Mouse (Mus musculus) layer of hippocampus, adult 9-10 months (tissue): ENCODE measurements at regions not wholly inside any gene's neighbourhood (a gene's known extent, or its start where the extent isn't known, plus 50 kb on each side); places are given as distances from the start of the nearest gene placed in this dataset.

Experiments used
- DNase-seq: peaks from one replicate; pipeline ENCODE4 v3.0.0; 2022; ENCODE audit warnings: low spot score

DNA sequence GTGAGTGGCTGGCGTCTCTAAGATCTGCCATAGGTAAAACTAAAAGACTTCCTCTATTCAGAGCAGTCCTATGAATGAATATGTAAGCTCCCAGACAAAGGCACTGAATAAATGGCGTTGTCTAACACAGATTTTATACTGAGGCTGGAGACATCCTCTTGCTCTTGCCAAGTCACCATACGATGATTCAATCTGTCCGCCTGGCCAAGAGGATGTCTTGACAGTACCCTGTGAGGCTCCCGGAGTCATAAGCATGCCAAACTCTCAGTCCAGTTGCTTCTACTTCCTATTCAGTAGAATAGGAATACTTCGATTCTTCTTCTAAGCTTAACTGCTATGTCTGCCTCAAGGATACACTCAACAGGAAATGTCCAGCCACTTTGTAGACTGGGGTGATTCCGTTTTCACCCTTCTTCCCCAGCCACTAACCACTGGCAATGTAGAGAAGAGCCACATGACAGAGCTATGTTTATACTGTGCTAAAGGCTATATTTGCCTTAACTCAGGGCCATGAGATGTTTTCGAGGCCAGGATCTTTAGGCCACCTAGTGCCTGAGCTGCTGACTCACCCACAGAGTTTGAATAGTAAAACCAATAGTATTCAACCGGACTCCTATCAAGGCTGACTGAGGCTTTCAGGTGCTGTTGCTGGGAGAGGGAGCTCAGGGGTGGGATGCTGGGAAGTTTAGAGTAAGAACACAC is 188.7 kb upstream of the Atp5g3 start:
- no peak for DNase-seq

DNA sequence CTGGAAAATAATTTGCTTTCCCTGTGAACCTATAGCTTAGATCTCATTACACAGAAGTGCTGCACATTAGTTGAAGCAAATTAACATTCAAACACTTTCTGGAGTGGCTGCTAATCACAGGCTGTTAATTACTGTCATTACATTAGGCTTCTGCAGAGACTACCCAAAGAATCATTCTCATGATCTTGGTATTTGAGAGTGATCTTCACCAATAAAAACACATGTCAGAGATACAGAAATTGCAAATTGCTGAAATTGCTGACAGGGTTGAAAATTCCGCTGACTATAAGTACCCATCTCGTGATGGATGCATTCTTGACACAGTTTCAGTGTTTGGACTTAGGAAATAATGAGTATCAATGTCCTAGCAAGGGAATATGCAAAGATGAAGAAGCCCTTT is 185.7 kb upstream of the Atp5g3 start:
- no peak for DNase-seq

DNA sequence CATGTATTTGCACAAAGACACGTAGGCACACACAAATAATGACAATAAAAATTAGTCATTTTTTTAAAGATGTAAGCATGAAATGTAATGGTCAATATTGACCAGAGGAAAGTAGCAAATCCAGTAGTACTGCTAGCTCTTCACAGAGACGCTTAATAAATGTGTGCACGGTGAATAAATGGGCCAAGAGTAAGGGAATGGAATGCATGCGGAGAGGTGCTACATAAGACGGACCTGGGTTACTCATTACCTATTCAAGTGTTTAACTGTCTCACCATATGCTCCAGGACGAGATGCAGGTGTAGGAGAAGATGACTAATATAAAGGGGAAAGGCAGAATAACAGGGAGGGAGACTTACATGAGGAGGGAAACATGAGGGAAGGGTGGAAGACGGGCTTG is 182.4 kb upstream of the Atp5g3 start:
- DNase-seq: no peak

DNA sequence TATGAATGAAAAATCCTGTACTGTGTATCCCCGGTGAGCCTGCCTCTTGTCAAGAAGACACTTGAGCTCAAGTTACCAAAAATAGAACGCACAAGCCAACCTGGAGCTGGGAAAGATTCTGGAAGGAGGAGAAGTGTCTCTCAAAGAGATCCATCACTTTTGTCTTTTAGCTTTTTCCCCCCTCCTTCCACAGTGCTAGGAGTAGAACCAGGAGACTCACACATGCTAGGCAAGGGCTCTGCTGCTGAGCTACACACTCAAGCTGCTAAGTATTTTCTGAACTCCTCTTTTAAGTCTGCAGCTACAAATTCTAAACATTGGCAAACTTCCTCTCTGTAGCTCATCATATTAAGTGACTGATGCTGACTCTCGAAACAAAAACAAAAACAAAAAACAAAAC is 176.2 kb upstream of the Atp5g3 start:
- DNase-seq: no peak

DNA sequence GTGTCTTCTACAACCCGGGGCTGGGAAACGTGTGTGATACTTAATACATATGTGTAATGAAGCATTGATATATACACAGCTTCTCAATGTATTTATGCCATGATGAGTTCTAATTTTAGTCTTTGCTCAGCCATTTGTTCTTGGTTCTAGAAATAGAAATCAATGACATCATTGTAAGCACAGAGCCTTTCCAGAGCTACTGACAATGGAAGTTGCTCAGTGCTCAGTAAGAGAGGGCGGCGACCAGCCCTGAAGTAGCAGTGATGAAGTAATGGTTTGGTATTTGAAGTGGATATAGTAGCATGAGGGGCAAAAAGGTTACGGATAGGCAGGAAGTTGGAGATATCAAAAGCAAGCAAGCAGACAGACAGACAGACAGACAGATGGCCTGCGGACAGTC is 173.8 kb upstream of the Atp5g3 start:
- no peak for DNase-seq

DNA sequence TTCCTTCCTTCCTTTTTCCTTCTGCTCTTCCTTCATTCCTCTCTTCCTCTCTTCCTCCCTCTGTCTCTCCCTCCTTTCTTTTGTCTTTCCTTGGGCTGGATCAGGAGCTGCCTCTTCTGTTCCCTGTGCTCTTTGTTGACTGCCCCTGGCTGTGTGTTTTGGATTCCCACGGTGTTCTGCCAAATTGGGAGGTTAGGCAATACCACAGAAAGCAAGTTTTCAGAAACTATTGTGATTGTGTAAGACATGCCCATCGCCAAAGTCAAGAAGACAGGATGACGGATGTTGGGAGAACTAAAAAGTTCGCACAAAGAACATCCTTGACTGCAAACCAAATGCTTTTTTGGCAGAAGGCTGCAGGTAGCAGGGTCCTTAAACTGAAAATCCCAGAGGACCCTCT is 165.6 kb upstream of the Atp5g3 start:
- DNase-seq: no peak

DNA sequence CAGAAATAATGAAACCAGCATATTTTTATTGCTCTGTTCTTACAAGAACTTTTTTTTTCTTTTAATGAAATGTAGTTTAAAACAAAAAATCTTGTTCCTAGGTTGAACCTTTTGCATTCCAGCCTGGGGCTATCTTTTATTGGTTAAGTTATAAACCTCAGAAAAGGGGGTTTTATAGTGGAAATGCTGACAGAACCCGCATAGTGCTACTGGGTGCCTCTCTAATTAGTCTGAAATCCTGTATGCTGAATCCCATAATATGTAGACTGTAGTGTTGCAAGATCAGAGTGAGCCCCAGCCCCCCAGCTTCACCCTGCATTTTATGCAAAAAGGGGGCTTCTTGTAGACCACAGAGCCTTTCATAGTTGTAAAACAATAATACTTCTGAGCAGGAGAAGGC is 164.4 kb upstream of the Atp5g3 start:
- DNase-seq: no peak

DNA sequence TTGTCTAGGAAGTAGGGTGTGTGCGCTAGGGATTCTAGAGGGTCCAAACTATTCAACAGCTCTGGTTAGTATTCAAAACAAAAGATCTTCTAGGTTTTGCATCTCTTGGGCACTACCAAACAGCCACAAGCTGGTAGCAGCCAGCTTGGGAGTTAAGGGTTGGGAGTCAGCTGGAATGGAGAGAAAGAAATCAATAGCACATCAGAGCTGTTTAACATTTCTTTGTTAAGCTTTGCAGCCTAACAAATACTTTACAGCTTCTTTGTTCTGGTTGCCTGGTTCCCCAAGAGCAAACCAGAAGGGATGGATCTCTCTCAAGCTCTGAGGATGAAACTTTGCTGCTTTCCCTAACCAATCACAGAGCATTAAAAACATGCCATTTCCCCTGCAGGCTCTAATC is 162.3 kb upstream of the Atp5g3 start:
- no peak for DNase-seq

DNA sequence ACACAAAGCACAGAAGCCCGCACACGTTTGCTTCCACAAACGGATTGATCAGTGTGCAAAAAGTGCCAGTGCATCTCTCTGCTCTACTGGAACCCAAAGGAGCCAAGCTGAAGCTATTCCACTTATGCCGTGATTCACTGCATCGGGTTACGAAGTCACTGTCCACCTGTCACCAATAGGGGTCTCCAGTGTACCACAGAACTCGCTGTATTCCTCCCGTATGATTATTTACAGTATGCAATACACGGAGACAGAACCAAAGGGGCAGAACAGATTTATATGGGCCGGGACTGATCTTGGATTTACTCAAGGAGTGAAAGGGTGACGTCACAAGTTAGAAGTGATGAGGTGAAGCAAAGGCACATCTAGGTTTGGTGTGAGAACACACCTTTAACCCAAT is 155.5 kb upstream of the Atp5g3 start:
- peak; percentile 62 for DNase-seq

DNA sequence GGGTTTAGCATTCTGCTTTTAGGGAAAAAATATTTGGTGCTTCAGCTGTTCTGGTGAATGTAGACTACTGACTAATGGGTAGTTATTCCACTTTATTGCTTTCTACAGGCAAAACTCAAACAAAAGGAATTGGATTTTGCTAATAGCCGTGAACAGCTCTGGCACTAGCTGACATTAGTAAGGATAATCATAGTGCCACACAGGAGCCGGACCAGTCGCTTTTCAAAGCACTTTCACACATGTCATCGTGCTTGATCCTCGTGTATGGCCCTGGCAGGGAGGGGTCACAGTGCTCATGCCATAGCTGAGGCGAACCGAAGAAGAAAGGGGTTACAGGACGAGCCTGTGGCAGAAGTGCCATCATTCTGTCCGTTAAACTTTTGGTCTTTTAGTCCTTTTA is 153.2 kb upstream of the Atp5g3 start:
- DNase-seq: no peak

DNA sequence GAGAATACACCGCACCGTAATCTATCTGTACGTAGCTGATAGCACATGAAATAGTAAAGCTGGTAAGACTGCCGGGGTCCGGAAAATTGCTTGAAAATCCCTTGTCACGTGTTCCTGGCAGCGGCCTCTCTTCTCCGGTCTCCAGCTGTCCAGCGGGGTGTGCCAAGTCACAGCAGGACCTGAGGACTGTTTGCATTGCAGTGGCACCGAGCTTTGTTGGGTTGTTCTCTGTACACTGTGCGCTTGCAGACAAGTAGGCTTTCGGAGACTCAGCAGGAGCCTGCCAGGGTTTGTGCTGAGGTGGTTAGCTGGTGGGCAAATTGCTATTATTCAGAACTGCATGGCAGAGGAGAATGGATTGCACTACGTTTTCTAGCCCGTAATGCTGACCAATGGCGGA is 152.7 kb upstream of the Atp5g3 start:
- DNase-seq: no peak

DNA sequence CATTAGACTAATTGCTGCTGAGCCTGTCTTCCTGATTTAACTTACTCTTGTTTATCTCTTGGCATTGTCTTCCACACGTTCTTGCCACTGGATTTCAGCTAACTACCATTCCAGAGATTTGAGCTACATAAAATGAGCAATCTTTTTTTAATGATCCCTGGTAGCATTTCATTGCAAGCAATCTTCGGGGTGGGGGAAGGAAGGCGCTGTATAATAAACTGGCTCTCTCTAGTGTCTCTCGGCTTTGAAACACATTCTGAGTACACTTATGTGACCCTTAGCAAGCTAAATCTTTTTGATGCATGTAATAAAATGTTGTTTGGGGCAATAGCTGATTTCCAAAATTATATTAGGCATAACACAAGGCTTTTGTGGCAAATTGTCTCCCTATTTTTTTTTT is 152.2 kb upstream of the Atp5g3 start:
- no peak for DNase-seq

DNA sequence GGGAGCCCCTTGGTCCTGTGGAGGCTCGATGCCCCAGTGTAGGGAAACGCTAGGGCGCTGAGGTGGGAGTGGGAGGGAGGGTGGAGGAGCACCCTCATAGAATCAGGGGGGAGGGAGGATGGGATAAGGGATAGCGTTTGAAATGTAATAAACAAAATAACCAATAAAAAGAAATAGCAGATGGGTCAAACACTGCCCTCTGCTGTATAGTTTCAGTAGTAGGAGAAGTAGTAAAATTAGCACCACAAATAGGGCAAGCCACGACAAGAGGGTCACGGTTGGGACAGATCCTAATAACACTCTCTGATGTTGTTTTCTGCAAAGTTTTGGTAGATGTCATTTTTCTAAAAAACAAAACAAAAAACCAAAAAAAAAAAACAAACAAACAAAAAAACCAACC is 131.3 kb upstream of the Atp5g3 start:
- DNase-seq: no peak

DNA sequence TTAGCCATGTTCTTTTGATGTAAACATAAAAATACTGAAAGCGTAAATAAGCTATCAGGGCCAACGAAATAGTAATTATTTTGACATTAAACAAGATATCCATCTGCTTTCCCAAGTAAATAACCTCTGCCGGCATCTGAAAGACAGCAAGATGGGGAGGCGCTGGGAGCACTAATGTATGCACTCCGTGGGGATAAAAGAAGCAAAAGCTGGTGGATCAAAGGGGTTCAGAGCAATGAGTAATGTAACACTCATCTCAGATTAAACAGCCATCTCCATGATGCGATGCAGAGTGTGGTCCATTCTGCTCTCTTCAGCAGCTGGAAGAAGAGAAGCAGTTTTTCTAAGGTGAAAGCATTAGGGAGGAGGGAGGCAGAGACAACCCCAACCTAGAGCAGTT is 128.5 kb upstream of the Atp5g3 start:
- DNase-seq: no peak

DNA sequence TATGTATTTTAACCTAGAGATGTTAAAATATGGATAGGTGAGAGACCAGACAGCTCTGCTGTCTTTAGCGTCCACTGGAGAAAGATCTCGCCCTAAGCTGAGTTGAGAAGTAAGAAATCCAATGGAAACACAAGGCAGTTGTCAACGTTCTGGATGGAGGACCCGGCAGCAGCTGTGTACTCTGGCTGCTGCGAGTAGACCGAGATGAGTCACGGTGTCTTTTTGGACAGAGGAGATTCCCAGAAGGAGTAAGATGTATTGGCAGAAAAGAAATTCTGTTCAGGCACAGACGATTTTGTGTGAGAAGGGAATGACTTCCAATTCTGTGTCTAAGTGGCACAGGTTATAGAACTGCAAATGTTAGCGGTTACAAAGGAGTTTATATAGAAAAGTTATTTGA is 124.9 kb upstream of the Atp5g3 start:
- DNase-seq: no peak

DNA sequence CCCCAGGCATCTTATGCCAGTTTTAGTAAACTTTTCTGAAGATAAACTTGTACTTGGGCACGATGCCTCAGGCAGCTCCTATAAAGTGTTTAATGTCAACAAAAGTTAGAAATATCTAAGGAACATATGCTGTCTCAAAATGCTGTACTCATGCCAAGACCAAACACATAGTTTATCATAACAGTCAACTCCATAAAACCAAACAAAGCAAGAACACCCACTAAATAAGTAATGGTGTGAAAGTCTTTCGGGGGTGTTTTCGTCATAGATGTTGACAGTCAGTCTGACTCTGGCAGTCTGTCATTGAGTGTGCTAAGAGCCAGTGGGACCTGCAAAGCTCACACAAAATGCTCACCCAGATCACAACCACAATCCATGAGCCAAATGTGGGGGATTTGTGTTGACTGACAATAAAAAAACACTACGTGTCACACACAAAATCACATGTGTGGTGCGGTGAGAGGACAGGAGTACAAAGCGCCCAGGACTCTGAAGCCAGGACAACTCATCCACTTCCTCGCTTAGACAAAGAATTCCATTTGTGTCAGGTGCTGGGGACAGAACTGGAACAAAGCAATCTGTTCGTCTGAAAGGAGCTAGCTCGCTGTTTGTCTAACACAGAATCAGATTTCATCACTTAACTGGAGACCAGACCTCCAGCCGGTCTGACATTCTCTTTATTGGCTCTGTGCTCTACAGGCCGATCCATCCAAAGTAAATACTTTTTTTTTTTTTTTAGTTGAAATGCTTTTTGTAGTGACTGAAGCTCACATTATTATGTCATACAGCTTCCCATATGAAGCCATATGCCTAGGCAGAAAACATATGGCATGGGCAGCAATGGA is 121.3 kb upstream of the Atp5g3 start:
- no peak for DNase-seq

DNA sequence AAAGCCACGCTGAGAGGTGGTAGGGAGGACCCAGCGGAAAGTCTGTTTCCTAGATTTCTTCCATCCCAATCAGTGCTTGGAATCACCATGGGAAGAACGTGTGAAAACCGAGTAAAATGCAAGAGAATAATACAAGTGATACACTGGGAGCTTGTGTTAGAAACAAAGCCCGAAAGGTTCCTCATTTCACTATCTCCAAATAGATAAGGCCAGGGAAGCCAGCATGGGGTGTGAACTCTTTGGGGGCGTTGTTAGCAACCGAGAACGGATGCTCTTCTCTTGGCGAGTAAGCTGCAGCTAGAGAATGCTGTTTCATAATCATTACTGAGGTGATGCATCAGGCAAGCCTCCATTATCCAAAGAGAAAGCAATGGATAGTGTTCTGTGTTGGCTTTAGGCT is 118.8 kb upstream of the Atp5g3 start:
- DNase-seq: no peak

DNA sequence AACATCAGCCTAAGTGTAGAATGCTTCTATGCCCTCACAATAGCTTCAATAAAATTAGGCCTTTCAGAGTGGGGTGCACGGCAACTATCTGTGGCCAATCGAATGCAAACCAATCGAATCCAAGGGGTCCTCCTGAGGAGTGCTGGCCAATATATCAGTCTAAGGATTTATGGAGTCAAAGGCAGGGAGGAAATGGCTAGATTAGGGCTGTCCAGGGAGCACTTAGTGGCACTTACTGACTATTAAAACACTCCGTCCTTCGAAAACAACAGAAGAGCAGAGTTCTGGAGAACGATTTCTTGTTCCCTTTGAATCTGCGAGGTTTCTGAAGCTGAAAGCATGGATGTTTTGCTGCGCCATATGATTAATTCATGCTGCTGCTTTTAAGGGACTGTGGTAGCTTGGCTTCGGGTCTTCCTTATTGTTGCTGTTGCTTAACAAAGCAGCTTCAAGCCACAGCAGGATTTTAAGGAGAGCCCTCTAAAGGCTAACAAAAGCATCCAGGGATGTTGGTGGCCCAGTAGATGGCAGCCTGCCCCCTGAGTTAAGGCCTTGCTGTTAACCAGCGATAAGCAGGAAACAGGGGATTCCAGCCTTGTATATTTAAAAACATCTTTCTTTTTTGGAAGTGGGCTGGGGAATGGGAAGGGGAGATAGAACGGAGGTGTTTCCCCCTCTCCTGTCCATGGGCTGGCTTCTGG is 116.4 kb upstream of the Atp5g3 start:
- no peak for DNase-seq

DNA sequence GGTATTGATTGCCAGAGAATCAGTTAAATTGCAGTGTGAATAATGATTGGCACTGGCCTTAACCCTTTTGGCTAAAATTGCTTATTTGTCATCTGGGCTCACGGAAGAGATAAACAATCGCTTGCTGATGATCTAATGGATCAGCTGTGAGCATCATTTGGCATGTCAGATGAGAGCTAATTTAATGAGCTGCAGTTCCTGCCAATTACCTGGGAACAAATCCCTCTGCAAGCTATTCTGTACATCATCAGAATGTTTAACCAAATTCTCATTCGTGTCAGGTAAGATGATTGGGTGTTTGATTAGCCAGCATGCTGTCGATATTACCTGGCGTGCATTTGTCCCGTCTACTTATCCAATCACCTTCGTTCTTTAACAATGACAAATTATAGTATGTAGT is 104.0 kb upstream of the Atp5g3 start:
- no peak for DNase-seq

DNA sequence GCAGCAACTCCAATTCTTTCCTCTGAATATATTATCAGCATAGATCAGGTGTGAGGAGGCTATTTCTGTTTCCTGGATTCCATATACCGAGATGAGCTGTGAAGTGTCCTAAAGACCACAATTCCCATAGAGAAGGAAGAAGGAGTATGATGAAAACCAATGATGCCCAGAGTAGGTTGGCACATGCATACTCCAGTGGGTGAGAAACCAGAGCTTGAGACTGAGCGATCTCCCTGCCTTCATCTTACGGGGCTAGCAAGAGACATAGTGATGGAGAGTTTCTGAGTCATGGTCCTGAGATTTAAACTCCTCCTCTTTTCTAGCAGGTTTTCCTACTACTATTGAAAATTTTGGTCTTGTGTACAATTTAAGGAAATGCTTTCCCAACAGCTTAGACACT is 103.1 kb upstream of the Atp5g3 start:
- no peak for DNase-seq

DNA sequence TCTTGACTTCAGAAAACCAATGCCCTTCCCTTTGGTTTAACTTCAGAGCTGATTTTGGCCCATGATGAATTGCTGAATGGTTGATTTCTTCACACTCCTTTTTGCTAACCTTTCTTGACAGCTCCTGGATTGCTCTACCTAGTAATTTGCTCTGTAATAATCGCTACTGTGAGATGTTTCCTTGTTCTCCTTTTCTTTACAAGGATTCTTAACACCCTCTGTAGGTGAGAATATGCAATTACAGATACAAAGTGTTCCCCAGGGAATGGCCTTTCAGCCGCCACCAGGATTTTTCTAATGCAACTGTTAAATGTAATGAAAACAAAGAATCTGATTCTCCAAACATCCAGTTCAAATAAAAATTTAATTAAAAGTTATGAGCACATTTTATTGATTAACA is 87.4 kb upstream of the Atp5g3 start:
- DNase-seq: no peak

DNA sequence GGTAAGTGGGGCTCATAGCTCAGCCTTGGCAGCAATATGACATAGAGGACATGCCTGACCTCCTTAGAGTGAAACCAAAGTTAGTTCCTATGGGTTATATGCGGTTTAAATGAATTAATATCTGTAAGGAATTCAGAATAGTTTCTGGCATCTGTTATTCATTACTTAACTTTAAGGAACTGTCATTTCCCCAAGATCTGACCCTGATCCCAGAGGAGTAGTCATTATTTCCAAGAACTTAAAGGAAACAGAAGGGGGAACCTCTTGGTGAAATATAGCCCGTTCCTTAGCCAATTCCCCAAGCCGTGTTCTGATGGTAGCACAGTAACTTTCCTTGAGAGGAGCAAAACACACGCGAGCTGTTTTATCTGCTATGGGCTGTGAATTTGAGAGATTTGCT is 85.9 kb upstream of the Atp5g3 start:
- DNase-seq: no peak

DNA sequence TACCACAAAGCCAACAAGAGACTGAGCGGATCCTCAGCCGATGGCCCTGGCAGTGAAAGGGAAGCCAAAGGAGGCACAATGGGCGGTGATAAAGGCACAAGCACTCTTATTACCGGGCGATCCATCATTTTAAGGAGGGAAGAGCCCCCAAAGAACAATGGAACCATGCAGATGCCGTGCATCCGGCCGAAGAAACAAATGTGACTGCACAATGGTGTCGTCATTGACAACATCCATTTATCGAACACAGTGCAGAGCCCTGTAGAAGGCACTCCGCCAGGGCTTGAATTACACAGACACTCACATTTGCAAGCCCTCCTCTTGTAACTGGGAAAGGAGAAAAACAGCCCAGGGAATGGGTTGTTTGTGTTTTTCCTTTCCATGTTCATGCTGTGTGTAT is 80.7 kb upstream of the Atp5g3 start:
- DNase-seq: no peak
